Mouse (Mus musculus): ENCODE measurements around the gene Odf3l2. TPM values are rescaled to one million over a fixed set of nuclear protein-coding genes. Genes with fewer than 3 reads are reported as not detected.

Odf3l2 gene
- polyA plus RNA-seq, 1 experiment from 2014 or later = not detected

DNA sequence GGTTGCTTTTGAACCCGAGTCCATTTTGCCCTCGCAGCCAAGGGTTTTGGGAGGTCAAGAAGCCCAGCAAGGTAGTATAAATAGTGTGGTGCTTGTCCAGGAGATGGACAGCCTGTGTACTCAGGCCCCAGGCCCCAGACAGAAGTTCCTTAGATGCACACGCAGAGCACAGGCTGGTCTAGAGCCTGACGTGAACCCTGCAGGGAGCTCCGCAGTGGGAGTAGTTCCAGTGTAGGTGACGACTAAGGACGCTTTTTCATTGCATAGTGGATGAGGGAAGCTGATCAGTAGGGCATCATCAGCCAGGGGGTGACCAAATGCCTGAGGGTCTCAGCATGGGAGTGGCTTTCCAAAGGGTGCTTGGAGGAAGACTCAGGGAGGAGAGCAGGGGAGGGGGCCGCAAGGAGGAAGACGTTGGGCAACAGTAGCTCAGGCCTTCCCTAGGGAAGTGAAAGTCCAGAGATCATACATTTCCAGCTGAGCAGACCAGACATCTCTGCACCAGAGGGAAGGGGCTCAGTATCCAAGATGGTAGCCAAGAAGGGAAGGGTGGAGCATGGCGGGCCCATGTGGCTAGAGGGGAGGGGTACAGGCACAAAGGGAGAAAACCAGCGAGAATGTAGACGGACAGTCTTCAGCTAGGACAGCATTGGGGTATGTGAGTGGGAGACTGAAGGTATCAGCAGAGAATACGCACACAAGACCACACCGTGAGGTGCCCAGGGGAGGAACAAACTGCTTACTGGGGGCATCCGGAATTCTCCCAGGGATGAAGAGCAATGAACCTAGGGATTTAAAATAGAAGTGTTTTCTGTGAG, 24.7 kb upstream of the Odf3l2 start:
- Histone ChIP-seq H3K4me3 (replicated peaks) (peak overlapping the region; percentile 86), H3K27me3 (peaks cover 4% of the 10 kb centered on the region; the same call in 1 of the 2 replicates), H3K9ac (peak overlapping the region; percentile 86), H3K4me1 (replicated peaks) (peaks cover 23% of the 10 kb centered on the region), H3K27ac (peak overlapping the region; percentile 83), H3K36me3 (0 out of 2 replicates have a peak, but pooled peaks cover 1% of the 10 kb centered on the region), H3K9me3 (replicated peaks) (no peaks in the 10 kb centered on the region), H3K4me2 (peak overlapping the region; percentile 89)
- 34% methylated on average over 15 of the region's 15 CpGs for WGBS (ENCODE audit: insufficient replicate concordance)
- DNase-seq (no peak), ATAC-seq (ENCODE audit: low read depth) (peak; percentile 13; the same call in 1 of the 2 replicates)

DNA sequence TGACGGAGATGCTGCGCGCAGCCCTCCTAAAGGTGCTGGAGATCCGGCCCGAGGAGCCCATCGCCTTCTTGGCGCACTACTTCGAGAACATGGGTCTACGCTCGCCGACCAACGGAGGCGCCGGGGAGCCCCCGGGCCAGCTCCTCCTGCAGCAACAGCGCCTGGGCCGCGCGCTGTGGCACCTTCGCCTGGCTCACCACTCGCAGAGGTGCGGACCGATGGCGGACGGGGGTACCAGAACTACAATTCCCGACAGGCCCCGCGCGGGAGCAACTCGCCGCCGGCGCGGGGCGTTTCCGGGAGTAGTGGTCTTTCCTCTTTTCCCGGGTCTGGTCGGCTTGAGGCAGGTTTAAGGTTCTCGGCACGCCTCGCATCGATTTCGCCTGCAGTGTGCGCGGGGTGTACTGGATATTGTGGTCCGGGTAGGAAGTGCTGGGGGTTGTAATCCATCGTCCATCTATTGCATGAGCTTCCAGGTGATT, 24.1 kb upstream of the Odf3l2 start:
- peaks cover 9% of the 10 kb centered on the region; the same call in 1 of the 2 replicates for H3K27me3 ChIP-seq
- WGBS (ENCODE audit: insufficient replicate concordance) = under 1% methylated on average over 47 of the region's 47 CpGs
- H3K9ac ChIP-seq = peak overlapping the region; percentile 86
- DNase-seq = peak; percentile 61
- ATAC-seq (ENCODE audit: low read depth) = peak; percentile 54
- H3K36me3 ChIP-seq = no peaks in the 10 kb centered on the region
- H3K4me3 ChIP-seq (replicated peaks) = peak overlapping the region; percentile 86
- peak overlapping the region; percentile 83 for H3K27ac ChIP-seq
- H3K4me1 ChIP-seq (replicated peaks) = peaks cover 23% of the 10 kb centered on the region
- H3K4me2 ChIP-seq = peak overlapping the region; percentile 89
- no peaks in the 10 kb centered on the region for H3K9me3 ChIP-seq (replicated peaks)

DNA sequence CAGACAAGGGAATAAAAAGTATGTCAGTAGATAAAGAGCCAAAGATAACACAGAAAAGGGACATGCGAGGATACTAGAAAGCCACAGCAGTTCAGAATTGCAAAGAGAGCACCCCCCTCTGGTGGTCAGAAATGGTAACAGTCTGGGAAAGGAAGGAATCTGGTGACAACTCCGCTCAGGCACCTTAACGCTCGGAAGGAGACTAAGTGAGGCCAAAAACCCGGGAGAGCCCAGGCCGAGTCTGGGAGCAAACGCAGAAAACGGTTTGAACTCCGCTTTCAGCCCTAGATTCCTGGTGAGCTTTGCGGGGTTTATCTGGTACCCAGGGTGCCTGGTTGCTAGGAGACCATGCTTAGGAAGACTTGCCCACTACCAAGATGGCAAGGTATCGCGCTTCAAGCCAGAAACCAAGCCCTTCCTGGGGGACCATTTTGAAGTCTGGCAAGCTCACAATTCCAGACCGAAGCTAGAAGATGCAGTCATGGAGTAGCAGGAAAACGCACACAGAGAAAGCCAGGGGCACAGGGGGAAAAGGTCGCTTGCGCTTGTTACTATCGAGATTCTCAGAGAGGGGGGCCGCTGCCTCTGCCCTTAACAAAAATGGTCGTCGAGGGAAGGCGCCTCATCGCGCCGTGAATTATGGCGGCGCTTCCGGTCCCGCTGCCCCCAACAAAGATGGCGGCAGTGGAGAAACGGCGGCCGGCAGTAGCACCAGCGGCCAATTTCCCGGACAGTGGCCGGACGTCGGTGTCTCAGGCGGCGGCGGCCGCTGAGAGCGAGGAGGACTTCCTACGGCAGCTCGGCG, 23.4 kb upstream of the Odf3l2 start, which contains the start of gene Tpgs1:
Gene Tpgs1, plus strand, starts transcription at position 599 of the 805 bp plus-strand sequence.
- H3K27me3 ChIP-seq = peaks cover 9% of the 10 kb centered on the region; the same call in 1 of the 2 replicates
- H3K4me1 ChIP-seq (replicated peaks) = peaks cover 23% of the 10 kb centered on the region
- peak within 1 kb of the TSS; percentile 86 for H3K4me3 ChIP-seq (replicated peaks)
- peak; percentile 73 for ATAC-seq (ENCODE audit: low read depth)
- DNase-seq = peak; percentile 85
- H3K27ac ChIP-seq = peak within 1 kb of the TSS; percentile 83
- H3K4me2 ChIP-seq = peak within 1 kb of the TSS; percentile 89
- H3K9ac ChIP-seq = peak within 1 kb of the TSS; percentile 86
- WGBS (ENCODE audit: insufficient replicate concordance) = under 1% methylated on average over 45 of the region's 45 CpGs
- H3K36me3 ChIP-seq = no peaks in the 10 kb centered on the region
- no peaks in the 10 kb centered on the region for H3K9me3 ChIP-seq (replicated peaks)

DNA sequence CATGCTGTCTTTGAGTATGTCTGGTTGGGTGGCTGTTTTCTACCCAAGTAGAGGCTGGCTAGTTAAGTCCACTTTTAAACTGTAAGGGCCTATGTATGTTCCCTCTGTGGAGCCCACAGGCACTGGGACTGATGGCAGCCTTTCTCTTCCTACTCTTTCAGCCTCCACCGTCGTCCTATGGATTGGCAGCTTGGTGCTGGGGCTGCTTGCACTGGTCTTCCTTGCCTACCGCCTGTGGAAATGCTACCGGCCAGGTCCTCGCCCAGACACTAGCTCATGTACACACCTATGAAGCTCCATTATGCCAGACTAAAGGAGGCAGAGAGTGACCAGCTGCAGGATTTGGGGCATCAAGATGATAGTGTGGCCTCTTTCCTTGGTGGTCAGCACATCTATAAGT, 22.5 kb upstream of the Odf3l2 start:
- WGBS (ENCODE audit: insufficient replicate concordance) = 77% methylated on average over 5 of the region's 5 CpGs
- Histone ChIP-seq H3K9ac (no peak overlapping the region), H3K4me1 (replicated peaks) (peaks cover 23% of the 10 kb centered on the region), H3K4me2 (peak overlapping the region; percentile 89; the same call in 1 of the 2 replicates), H3K9me3 (replicated peaks) (no peaks in the 10 kb centered on the region), H3K27ac (no peak overlapping the region), H3K4me3 (replicated peaks) (no peak overlapping the region), H3K36me3 (no peaks in the 10 kb centered on the region), H3K27me3 (peaks cover 9% of the 10 kb centered on the region; the same call in 1 of the 2 replicates)
- DNase-seq = no peak
- no peak for ATAC-seq (ENCODE audit: low read depth)

DNA sequence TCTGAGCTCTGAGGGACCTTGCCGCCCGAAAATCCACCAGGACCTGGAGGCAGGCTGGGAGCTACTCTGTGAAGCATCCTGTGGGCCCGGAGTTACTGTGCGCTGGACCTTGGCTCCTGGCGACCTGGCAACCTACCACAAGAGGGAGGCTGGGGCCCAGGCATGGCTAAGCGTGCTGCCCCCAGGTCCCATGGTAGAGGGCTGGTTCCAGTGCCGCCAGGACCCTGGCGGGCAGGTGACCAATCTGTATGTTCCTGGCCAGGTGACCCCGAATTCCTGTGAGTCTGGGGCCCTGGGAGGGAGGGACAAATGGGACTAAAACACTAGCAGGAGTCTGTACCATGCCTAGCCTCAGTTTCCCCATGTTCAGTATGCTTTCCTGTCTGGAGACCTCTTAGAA, 21.0 kb upstream of the Odf3l2 start:
- H3K27ac ChIP-seq = no peak overlapping the region
- H3K4me3 ChIP-seq (replicated peaks) = no peak overlapping the region
- no peaks in the 10 kb centered on the region for H3K9me3 ChIP-seq (replicated peaks)
- peaks cover 9% of the 10 kb centered on the region; the same call in 1 of the 2 replicates for H3K27me3 ChIP-seq
- H3K36me3 ChIP-seq = no peaks in the 10 kb centered on the region
- no peak overlapping the region for H3K9ac ChIP-seq
- no peak overlapping the region for H3K4me2 ChIP-seq
- H3K4me1 ChIP-seq (replicated peaks) = peaks cover 24% of the 10 kb centered on the region
- ATAC-seq (ENCODE audit: low read depth) (no peak), DNase-seq (no peak)
- WGBS (ENCODE audit: insufficient replicate concordance) = 53% methylated on average over 9 of the region's 9 CpGs

DNA sequence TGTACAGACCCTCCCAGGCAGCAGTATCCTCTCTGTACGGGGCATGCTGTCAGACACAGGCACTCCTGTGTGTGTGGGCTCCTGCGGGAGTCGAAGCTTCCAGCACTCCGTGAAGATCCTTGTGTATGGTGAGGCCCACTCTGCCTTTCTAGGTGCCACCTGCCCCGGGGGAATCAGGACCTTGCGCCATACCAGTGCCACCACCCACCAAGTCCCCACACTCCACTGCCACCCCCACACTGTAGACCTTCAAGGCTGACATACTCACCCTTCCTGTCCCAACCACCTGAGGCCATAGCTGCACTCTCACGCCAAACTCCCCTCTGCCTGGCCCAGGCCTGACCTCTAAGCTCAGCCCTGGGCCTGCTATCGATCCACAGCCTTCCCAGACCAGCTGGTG, 19.5 kb upstream of the Odf3l2 start:
- Histone ChIP-seq H3K36me3 (no peaks in the 10 kb centered on the region), H3K27me3 (peaks cover 9% of the 10 kb centered on the region; the same call in 1 of the 2 replicates), H3K27ac (no peak overlapping the region), H3K4me2 (no peak overlapping the region), H3K9ac (no peak overlapping the region), H3K4me3 (replicated peaks) (no peak overlapping the region), H3K9me3 (replicated peaks) (no peaks in the 10 kb centered on the region), H3K4me1 (replicated peaks) (peaks cover 9% of the 10 kb centered on the region)
- ATAC-seq (ENCODE audit: low read depth) = no peak
- 73% methylated on average over 8 of the region's 8 CpGs for WGBS (ENCODE audit: insufficient replicate concordance)
- DNase-seq = no peak

DNA sequence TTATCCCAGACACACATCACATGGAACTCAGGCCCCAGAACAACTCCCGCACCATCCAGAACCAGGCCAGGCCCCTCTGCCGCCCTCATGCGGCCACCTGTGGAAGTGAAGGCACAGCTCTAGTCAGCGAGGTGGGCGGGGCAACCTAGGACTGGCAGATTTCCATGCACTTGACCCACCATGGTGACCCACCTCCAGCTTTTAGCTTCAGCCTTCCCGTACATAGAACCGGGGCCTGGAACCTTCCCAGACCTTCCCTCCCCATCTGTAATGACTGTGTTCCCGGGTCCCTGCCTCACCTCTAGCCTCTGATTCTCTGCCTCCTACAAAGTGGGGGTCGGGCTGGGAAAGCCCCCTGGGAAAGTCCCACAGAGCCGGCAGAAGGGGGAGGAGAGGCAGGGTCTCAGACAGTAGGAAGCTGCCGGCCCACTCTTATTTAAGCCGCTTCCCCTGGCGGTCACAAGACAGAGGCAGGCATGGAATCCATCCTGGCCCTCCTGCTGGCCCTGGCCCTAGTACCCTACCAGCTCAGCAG, 18.7 kb upstream of the Odf3l2 start, which contains the start of gene Madcam1:
Gene Madcam1, plus strand, starts transcription at position 429 of the 535 bp plus-strand sequence.
- H3K27ac ChIP-seq = no peak within 1 kb of the TSS
- H3K9ac ChIP-seq = no peak within 1 kb of the TSS
- H3K9me3 ChIP-seq (replicated peaks) = no peaks in the 10 kb centered on the region
- H3K27me3 ChIP-seq = peaks cover 9% of the 10 kb centered on the region; the same call in 1 of the 2 replicates
- H3K4me3 ChIP-seq (replicated peaks) = no peak within 1 kb of the TSS
- ATAC-seq (ENCODE audit: low read depth) = no peak
- 17% methylated on average over 13 of the region's 13 CpGs for WGBS (ENCODE audit: insufficient replicate concordance)
- no peak within 1 kb of the TSS for H3K4me2 ChIP-seq
- no peaks in the 10 kb centered on the region for H3K36me3 ChIP-seq
- DNase-seq = peak; percentile 66
- H3K4me1 ChIP-seq (replicated peaks) = peaks cover 7% of the 10 kb centered on the region

DNA sequence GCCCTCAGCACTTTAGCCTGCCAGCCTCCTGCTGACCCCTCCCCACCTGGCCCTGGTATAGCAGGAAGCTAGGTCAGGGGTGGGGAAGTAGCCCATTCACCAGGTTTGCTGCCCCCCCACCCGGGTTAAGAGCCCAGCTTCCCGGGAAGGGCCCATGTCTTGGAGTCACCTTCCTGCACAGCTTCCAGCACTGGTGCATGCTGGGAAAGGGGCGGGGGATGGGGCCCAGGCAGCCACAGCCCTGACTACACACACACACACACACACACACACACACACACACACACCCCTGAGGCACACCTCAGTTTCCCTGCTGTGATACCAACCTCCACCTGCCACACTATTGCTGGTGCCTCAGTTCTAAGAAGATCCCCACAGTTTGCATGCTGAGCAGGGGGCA, 16.3 kb upstream of the Odf3l2 start:
- H3K9me3 ChIP-seq (replicated peaks) = no peaks in the 10 kb centered on the region
- peaks cover 9% of the 10 kb centered on the region; the same call in 1 of the 2 replicates for H3K27me3 ChIP-seq
- no peaks in the 10 kb centered on the region for H3K36me3 ChIP-seq
- WGBS (ENCODE audit: insufficient replicate concordance) = 35% methylated on average over 3 of the region's 3 CpGs
- H3K4me2 ChIP-seq = no peak overlapping the region
- no peak overlapping the region for H3K4me3 ChIP-seq (replicated peaks)
- no peak for DNase-seq
- H3K9ac ChIP-seq = no peak overlapping the region
- no peak overlapping the region for H3K27ac ChIP-seq
- no peak for ATAC-seq (ENCODE audit: low read depth)
- peaks cover 5% of the 10 kb centered on the region for H3K4me1 ChIP-seq (replicated peaks)

DNA sequence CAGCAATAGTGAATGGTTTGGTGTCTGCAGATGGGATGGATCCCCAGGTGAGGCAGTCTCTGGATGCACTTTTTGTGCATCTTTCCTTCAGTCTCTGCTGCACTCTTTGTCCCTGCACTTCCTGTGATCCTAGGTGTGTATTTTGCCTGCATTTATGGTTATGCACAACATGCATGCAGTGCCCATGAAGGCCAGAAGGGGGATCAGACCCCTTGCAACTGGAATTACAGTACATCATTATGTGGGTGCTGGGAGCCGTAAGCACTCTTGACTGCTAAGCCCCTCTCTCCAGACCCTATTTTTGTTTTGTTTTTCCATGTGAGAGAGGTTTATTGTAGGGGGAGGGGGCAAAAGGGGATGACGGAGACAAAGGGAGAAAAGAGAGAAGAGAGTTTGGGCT, 14.8 kb upstream of the Odf3l2 start:
- Histone ChIP-seq H3K27me3 (peaks cover 10% of the 10 kb centered on the region), H3K4me1 (replicated peaks) (peaks cover 5% of the 10 kb centered on the region), H3K36me3 (no peaks in the 10 kb centered on the region), H3K27ac (no peak overlapping the region), H3K4me2 (no peak overlapping the region), H3K4me3 (replicated peaks) (no peak overlapping the region), H3K9me3 (replicated peaks) (no peaks in the 10 kb centered on the region), H3K9ac (no peak overlapping the region)
- DNase-seq (no peak), ATAC-seq (ENCODE audit: low read depth) (no peak)
- WGBS (ENCODE audit: insufficient replicate concordance) = 70% methylated on average over 2 of the region's 2 CpGs

DNA sequence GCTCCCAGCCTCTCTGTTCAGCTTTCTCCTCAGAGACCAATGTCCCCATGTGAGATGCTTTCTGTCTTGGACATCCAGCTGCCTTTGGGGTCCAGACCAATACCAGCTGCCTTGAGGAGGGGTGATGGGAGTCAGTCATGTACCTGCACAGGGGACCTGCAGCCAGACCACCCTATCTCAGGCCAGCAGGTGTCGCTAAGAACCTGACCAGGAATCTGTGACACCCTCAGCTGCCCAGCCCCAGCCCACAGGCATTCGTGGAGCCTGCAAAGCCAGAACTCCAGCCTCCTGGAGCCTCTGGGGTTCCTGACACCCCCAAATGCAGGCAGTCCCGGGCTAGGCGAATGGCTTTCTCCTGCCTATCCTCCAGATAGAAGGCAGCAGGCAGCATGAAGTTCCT, 13.3 kb upstream of the Odf3l2 start:
- ATAC-seq (ENCODE audit: low read depth) = no peak
- Histone ChIP-seq H3K4me2 (no peak overlapping the region), H3K27me3 (peaks cover 16% of the 10 kb centered on the region), H3K27ac (no peak overlapping the region), H3K9me3 (replicated peaks) (no peaks in the 10 kb centered on the region), H3K4me1 (replicated peaks) (peaks cover 5% of the 10 kb centered on the region), H3K9ac (no peak overlapping the region), H3K4me3 (replicated peaks) (no peak overlapping the region), H3K36me3 (no peaks in the 10 kb centered on the region)
- DNase-seq = no peak
- 25% methylated on average over 4 of the region's 4 CpGs for WGBS (ENCODE audit: insufficient replicate concordance)

DNA sequence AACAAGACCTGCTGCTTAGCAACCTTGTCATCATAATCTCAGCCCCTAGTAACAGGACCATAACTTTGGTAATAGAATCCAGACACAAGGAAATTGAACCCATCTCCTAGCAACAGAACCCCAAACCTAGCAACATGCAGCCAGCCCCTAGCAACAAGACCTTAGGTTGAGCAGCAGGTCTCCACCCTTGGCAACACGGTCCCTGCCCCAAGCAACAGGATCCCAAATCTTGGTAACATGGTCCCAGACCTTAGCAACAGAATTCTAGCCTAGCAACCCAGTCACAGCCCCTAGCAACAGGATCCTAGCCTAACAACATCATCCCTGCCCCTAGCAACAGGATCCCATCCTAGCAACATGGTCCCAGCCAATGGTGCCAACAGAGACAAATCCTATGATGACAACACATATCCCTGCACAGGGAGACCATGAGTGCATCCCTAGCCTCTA, 9.4 kb upstream of the Odf3l2 start:
- ATAC-seq (ENCODE audit: low read depth) = no peak
- DNase-seq = no peak

More for the DNA sequence above, 9.4 kb upstream of the Odf3l2 start:
- no peak overlapping the region for H3K27ac ChIP-seq
- H3K27me3 ChIP-seq = peaks cover 30% of the 10 kb centered on the region
- WGBS (ENCODE audit: insufficient replicate concordance) = 53% methylated on average over 1 of the region's 1 CpGs
- no peak overlapping the region for H3K9ac ChIP-seq
- H3K4me1 ChIP-seq (replicated peaks) = no peaks in the 10 kb centered on the region
- no peak overlapping the region for H3K4me3 ChIP-seq (replicated peaks)
- H3K36me3 ChIP-seq = no peaks in the 10 kb centered on the region
- no peaks in the 10 kb centered on the region for H3K9me3 ChIP-seq (replicated peaks)
- no peak overlapping the region for H3K4me2 ChIP-seq
